Mouse (Mus musculus) adrenal gland, adult 18-20 months (tissue): ENCODE results near the gene Dhrs13. TPM values are rescaled to one million over a fixed set of nuclear protein-coding genes. Genes with fewer than 3 reads are reported as not detected.

Experiments
- DNase-seq, 2 experiments: peaks; one replicate each; pipeline ENCODE4 v3.0.0; 2021 to 2022; ENCODE audit warnings: low spot score in 2 of 2
- microRNA-seq, 2 experiments: library from miRNA; unstranded; fragments of <30 nt; microRNA quantifications; one replicate each; pipeline ENCODE4 v1.2.0; 2021; ENCODE audit warnings: borderline number of aligned reads in 2 of 2
- total RNA-seq, 2 experiments: library from RNA; stranded (reverse); gene quantifications; 1 replicate in 1 of 2; 2 replicates in 1 of 2; pipeline ENCODE4 v1.2.3; 2021

Gene Dhrs13
- total RNA-seq, 2 experiments from 2014 or later = 8.4 to 10.1 TPM

GRCm38 (mm10) chr11:78086925-78087479 is 54.9 kb downstream of the Dhrs13 start:
- DNase-seq = no peak

Small RNA genes within 50 kb of the gene (microRNA-seq; reads per million reads assigned to microRNA genes)
- gene Mir144 (112 to 1,706 reads per million in 2 experiments), gene Mir451a (0 reads per million in 2 experiments), gene Mir451b (0 reads per million in 2 experiments)

Other genes with a start within 250 kb of the Dhrs13 start
- not detected for gene Gm10277, start 244.5 kb upstream of the Dhrs13 start, total RNA-seq
- 1 to 10 TPM in 1 of 2 experiments, under 1 TPM in 1; 0.26 to 2.4 TPM for gene Pipox, start 138.2 kb upstream of the Dhrs13 start, total RNA-seq
- 1 to 10 TPM; 2.1 to 2.4 TPM for gene Sez6, start 101.5 kb upstream of the Dhrs13 start, total RNA-seq
- gene Phf12, start 49.5 kb upstream of the Dhrs13 start, total RNA-seq = 10 to 100 TPM; 42.3 to 51.8 TPM
- 10 to 100 TPM; 86.2 to 86.3 TPM for gene Flot2, start 5.7 kb downstream of the Dhrs13 start, total RNA-seq
- 10 to 100 TPM; 27.8 to 31.7 TPM for gene Eral1, start 48.1 kb downstream of the Dhrs13 start, total RNA-seq
- gene Fam222b, start 62.4 kb downstream of the Dhrs13 start, total RNA-seq = 10 to 100 TPM; 19.3 to 22.1 TPM
- gene Traf4, start 133.3 kb downstream of the Dhrs13 start, total RNA-seq = 10 to 100 TPM; 29.9 to 34.1 TPM
- gene Nek8, start 144.4 kb downstream of the Dhrs13 start, total RNA-seq = 10 to 100 TPM in 1 of 2 experiments, 1 to 10 TPM in 1; 9.8 to 12.8 TPM
- gene Tlcd1, start 144.4 kb downstream of the Dhrs13 start, total RNA-seq = 10 to 100 TPM; 54.7 to 76.5 TPM
- gene Rpl23a, start 151.3 kb downstream of the Dhrs13 start, total RNA-seq = 1,000 to 10,000 TPM; 1,582 to 1,912 TPM
- gene Rab34, start 156.2 kb downstream of the Dhrs13 start, total RNA-seq = 10 to 100 TPM; 69.9 to 71.9 TPM
- gene Proca1, start 161.1 kb downstream of the Dhrs13 start, total RNA-seq = 10 to 100 TPM; 14.6 to 22.9 TPM
- 100 to 1,000 TPM in 1 of 2 experiments, 10 to 100 TPM in 1; 97.3 to 120 TPM for gene Sdf2, start 213.5 kb downstream of the Dhrs13 start, total RNA-seq
- gene Supt6, start 213.7 kb downstream of the Dhrs13 start, total RNA-seq = 10 to 100 TPM; 71.5 to 85.0 TPM
- 100 to 1,000 TPM; 168 to 185 TPM for gene 2610507B11Rik, start 229.5 kb downstream of the Dhrs13 start, total RNA-seq